Mouse (Mus musculus) ES-E14 (cell line): Measurements from ENCODE around the gene Ptpn4. TPM values are rescaled to one million over a fixed set of nuclear protein-coding genes. Genes with fewer than 3 reads are reported as not detected.

ENCODE experiments used
- DNase-seq: peaks from one replicate; pipeline ENCODE4 v3.0.0-alpha.2; 2013; ENCODE audit warnings: low read depth, low spot score
- H3K27ac ChIP-seq: 2 replicates; pipeline ENCODE4 v1.5.1; 2012; ENCODE audit warnings: low read depth, mild to moderate bottlenecking, low read length, moderate library complexity, mixed read lengths; ENCODE audit not compliant: poor library complexity, insufficient read depth, severe bottlenecking
- H3K36me3 ChIP-seq: 2 replicates; pipeline ENCODE4 v1.6.1; 2012; ENCODE audit warnings: mild to moderate bottlenecking, low read length, moderate library complexity, mixed read lengths; ENCODE audit not compliant: control insufficient read depth, poor library complexity, insufficient read depth, severe bottlenecking
- H3K4me1 ChIP-seq, 2 experiments: fragments of 150-350 bp in 1 of 2; sonication (generic) in 1 of 2; 2 replicates each; pipeline ENCODE4 v1.6.1; 2012; ENCODE audit warnings: low read length in 2 of 2, mild to moderate bottlenecking in 1 of 2, mixed read lengths in 1 of 2; ENCODE audit not compliant: control insufficient read depth in 2 of 2, insufficient read depth in 2 of 2, poor library complexity in 1 of 2
- H3K4me3 ChIP-seq, 2 experiments: fragments of 150-350 bp in 1 of 2; sonication (generic) in 1 of 2; 2 replicates each; pipeline ENCODE4 v1.5.1; 2012; ENCODE audit warnings: low read length in 2 of 2, low read depth in 1 of 2, mild to moderate bottlenecking in 1 of 2, mixed read lengths in 1 of 2; ENCODE audit not compliant: insufficient read depth in 1 of 2, poor library complexity in 1 of 2, severe bottlenecking in 1 of 2
- H3K9ac ChIP-seq: 2 replicates; pipeline ENCODE4 v1.6.1; 2012; ENCODE audit warnings: low read depth, mild to moderate bottlenecking, low read length, mixed read lengths; ENCODE audit not compliant: poor library complexity, insufficient read depth, severe bottlenecking
- H3K9me3 ChIP-seq: fragments of 150-350 bp; sonication (generic); 2 replicates; pipeline ENCODE4 v1.6.1; 2012; ENCODE audit warnings: low read depth, mild to moderate bottlenecking, low read length; ENCODE audit not compliant: control insufficient read depth, insufficient read depth
- CHD2 ChIP-seq: IDR thresholded peaks from 2 replicates; pipeline ENCODE4 v1.6.1; 2014; ENCODE audit warnings: mild to moderate bottlenecking, low read depth, low read length, inconsistent platforms
- HCFC1 ChIP-seq: IDR thresholded peaks from 2 replicates; pipeline ENCODE4 v1.6.1; 2012; ENCODE audit warnings: low read length, inconsistent platforms, borderline replicate concordance; ENCODE audit not compliant: insufficient read depth
- MAFK ChIP-seq: IDR thresholded peaks from 2 replicates; pipeline ENCODE4 v1.6.1; 2014; ENCODE audit warnings: mild to moderate bottlenecking, low read depth, low read length, inconsistent platforms; ENCODE audit not compliant: insufficient read depth
- ZC3H11A ChIP-seq: IDR thresholded peaks from 2 replicates; pipeline ENCODE4 v1.6.1; 2012; ENCODE audit warnings: low read depth, mild to moderate bottlenecking, inconsistent platforms, low read length, borderline replicate concordance
- ZNF384 ChIP-seq: IDR thresholded peaks from 2 replicates; pipeline ENCODE4 v1.6.1; 2012; ENCODE audit warnings: low read depth, low read length, inconsistent platforms
- in situ Hi-C, 2 experiments: fragments of 600-800 bp; cut with MboI; formaldehyde crosslinking; loops; one replicate each; pipeline ENCODE4 v1.15.1; 2025; ENCODE audit warnings: low sequenced_read_pairs in 2 of 2, inconsistent platforms in 1 of 2; ENCODE audit not compliant: unreplicated experiment in 2 of 2
- total RNA-seq: library from RNA; depleted of rRNA; stranded (reverse); fragments of 300-350 nt; gene quantifications from 2 replicates; pipeline ENCODE4 v1.2.3, GENCODE M21; 2012

Gene Ptpn4
- total RNA-seq, 1 experiment, result 17.8 TPM

- TF ChIP-seq CHD2, result no peak
- no peak for TF ChIP-seq ZNF384
- TF ChIP-seq MAFK, result no peak
- TF ChIP-seq HCFC1, result no peak
- TF ChIP-seq ZC3H11A, result no peak
- Histone ChIP-seq H3K4me1 (no peaks in the 10 kb centered on the region), H3K4me3 (no peak overlapping the region), H3K9ac (no peak overlapping the region), H3K27ac (no peak overlapping the region), H3K36me3 (no peaks in the 10 kb centered on the region), H3K9me3 (no peaks in the 10 kb centered on the region)
- no peak for DNase-seq
- in situ Hi-C loops, result no loop called here
Measured at GRCm38 (mm10) chr1:119790616-119791015, 46.8 kb downstream of the Ptpn4 start.

GRCm38 (mm10) chr1:119775915-119776314 is 61.5 kb downstream of the Ptpn4 start:
- no peak for DNase-seq
- Histone ChIP-seq H3K27ac (no peak overlapping the region), H3K9me3 (no peaks in the 10 kb centered on the region), H3K9ac (no peak overlapping the region), H3K4me3 (no peak overlapping the region), H3K4me1 (no peaks in the 10 kb centered on the region), H3K36me3 (no peaks in the 10 kb centered on the region)
- TF ChIP-seq MAFK (no peak), ZC3H11A (no peak), HCFC1 (no peak), ZNF384 (no peak), CHD2 (no peak)
- in situ Hi-C loops, result no loop called here

GRCm38 (mm10) chr1:119735692-119736091 is 101.7 kb downstream of the Ptpn4 start:
- Histone ChIP-seq H3K36me3 (no peaks in the 10 kb centered on the region; the same call in 1 of the 2 replicates), H3K27ac (no peak overlapping the region), H3K9ac (no peak overlapping the region), H3K4me1 (no peaks in the 10 kb centered on the region), H3K9me3 (peaks cover 6% of the 10 kb centered on the region), H3K4me3 (no peak overlapping the region)
- TF ChIP-seq CHD2 (no peak), MAFK (no peak), ZC3H11A (no peak), ZNF384 (no peak), HCFC1 (no peak)
- no peak for DNase-seq
- in situ Hi-C loops, result no loop called here

GRCm38 (mm10) chr1:119734801-119735200 is 102.6 kb downstream of the Ptpn4 start:
- in situ Hi-C loops, result no loop called here
- H3K4me1 ChIP-seq, result no peaks in the 10 kb centered on the region
- no peak for DNase-seq
- no peaks in the 10 kb centered on the region; the same call in 1 of the 2 replicates for H3K36me3 ChIP-seq
- H3K9me3 ChIP-seq, result peaks cover 3% of the 10 kb centered on the region; the same call in 1 of the 2 replicates
- no peak overlapping the region for H3K9ac ChIP-seq
- no peak overlapping the region for H3K27ac ChIP-seq
- TF ChIP-seq HCFC1 (no peak), CHD2 (no peak), ZC3H11A (no peak), MAFK (no peak), ZNF384 (no peak)
- no peak overlapping the region for H3K4me3 ChIP-seq

GRCm38 (mm10) chr1:119731166-119731565 is 106.2 kb downstream of the Ptpn4 start:
- TF ChIP-seq ZNF384 (no peak), MAFK (no peak), ZC3H11A (no peak), CHD2 (no peak)
- Histone ChIP-seq H3K4me3 (no peak overlapping the region), H3K9me3 (no peaks in the 10 kb centered on the region), H3K9ac (no peak overlapping the region), H3K27ac (no peak overlapping the region), H3K36me3 (no peaks in the 10 kb centered on the region), H3K4me1 (no peaks in the 10 kb centered on the region)
- DNase-seq, result no peak
- in situ Hi-C loops, result no loop called here
